In the genomic region with DNA sequence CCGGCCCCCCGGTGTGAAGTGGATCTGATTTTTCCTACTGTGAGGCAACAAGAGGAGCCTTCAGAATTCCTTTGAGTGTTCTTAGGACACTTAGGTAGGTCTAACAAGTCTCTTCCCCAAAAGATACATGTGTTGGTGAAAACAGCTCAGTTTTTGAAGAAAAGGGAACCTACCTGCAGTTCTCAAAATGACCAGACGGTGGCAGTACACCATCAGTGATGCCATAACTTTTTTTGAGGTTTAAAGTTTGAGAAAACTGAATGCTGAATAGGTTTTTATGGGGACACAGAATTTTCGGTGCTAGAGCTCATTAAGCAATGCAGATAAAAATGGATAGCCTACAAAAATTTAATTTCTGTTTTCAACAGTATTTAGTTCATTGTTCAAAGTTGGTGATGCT, we compare ENCODE assay signal across 8 mouse cellular contexts.
DNase-seq lines count a peak whose midpoint lies in the region; ATAC-seq and TF ChIP-seq lines count a peak whose summit lies in the region.

No protein-coding gene starts in this region.

- no peaks in the 10 kb centered on the region; the same call in 1 of the 2 replicates for H3K27me3 ChIP-seq in kidney, adult 2 months (replicated peaks; ENCODE audit: control insufficient read depth, insufficient read depth, low read length)
- 0 out of 2 replicates have a peak, but pooled peaks cover 7% of the 10 kb centered on the region for H3K27me3 ChIP-seq in limb, embryonic 14.5 days (ENCODE audit: control insufficient read depth, insufficient read depth, low read length)

- TF ChIP-seq POLR2A in kidney, adult 2 months (IDR thresholded peaks at IDR 0.05; ENCODE audit: low read depth, low read length) = no peak
- TF ChIP-seq POLR2A in limb, embryonic 14.5 days (IDR thresholded peaks at IDR 0.05; ENCODE audit: borderline replicate concordance, extremely low read depth, insufficient read depth, insufficient read length) = no peak

- no peaks in the 10 kb centered on the region for H3K9me3 ChIP-seq in limb, embryonic 14.5 days (ENCODE audit: control insufficient read depth, low read length)

- H3K36me3 ChIP-seq in kidney, adult 2 months (ENCODE audit: control insufficient read depth, insufficient read depth, low read length) = no peaks in the 10 kb centered on the region
- no peaks in the 10 kb centered on the region for H3K36me3 ChIP-seq in limb, embryonic 14.5 days (ENCODE audit: control insufficient read depth, insufficient read depth, low read length)

- no peak for ATAC-seq in limb, embryonic 14.5 days (ENCODE audit: low FRiP score, low read depth)

- H3K4me3 ChIP-seq in kidney, adult 2 months (ENCODE audit: insufficient read depth, low read depth, low read length) = no peak overlapping the region
- H3K4me3 ChIP-seq in limb, embryonic 14.5 days (replicated peaks; ENCODE audit: low read length) = no peak overlapping the region

- no peak overlapping the region for H3K27ac ChIP-seq in kidney, adult 2 months (ENCODE audit: insufficient read depth, low read depth, low read length)
- H3K27ac ChIP-seq in limb, embryonic 14.5 days (replicated peaks; ENCODE audit: low read depth, low read length) = peak overlapping the region; percentile 38

- H3K9ac ChIP-seq in limb, embryonic 14.5 days (ENCODE audit: low read depth, low read length, severe bottlenecking) = no peak overlapping the region

- peak overlapping the region; percentile 33 for H3K4me2 ChIP-seq in limb, embryonic 14.5 days (replicated peaks; ENCODE audit: low read depth, low read length, severe bottlenecking)

- TF ChIP-seq CTCF in kidney, adult 2 months (conservative IDR thresholded peaks at IDR 0.05; ENCODE audit: insufficient read depth, insufficient read length, low read depth, low read length) = peak; percentile 45

- H3K4me1 ChIP-seq in kidney, adult 2 months (ENCODE audit: control insufficient read depth, insufficient read depth, low read length) = no peaks in the 10 kb centered on the region
- peaks cover 30% of the 10 kb centered on the region for H3K4me1 ChIP-seq in limb, embryonic 14.5 days (ENCODE audit: control insufficient read depth, insufficient read depth, low read length)

- WGBS in kidney, adult 2 months = 4% methylated on average over 4 of the region's 4 CpGs
- 7% methylated on average over 4 of the region's 4 CpGs for WGBS in limb, embryonic 14.5 days

- DNase-seq in ovary, postnatal 10 days (ENCODE audit: low spot score) = peak; percentile 66
- no peak for DNase-seq in ovary, adult 18-20 months (ENCODE audit: low spot score)
- DNase-seq in cerebellum, adult 18-20 months = peak; percentile 58 to 74
- peak; percentile 77 for DNase-seq in forelimb bud, embryonic 11.5 days (ENCODE audit: low read depth, low spot score)
- peak; percentile 72 for DNase-seq in kidney, adult 2 months
- DNase-seq in limb, embryonic 14.5 days (ENCODE audit: low spot score) = peak; percentile 93
- peak; percentile 4 for DNase-seq in retina, adult 2 months (ENCODE audit: low read depth, low spot score)
- peak; percentile 63 to 86 for DNase-seq in urinary bladder, postnatal 4 days (ENCODE audit: low spot score in 2 of 2)
